Mouse (Mus musculus): ENCODE results near the gene Tecpr2.

Gene Tecpr2

DNA sequence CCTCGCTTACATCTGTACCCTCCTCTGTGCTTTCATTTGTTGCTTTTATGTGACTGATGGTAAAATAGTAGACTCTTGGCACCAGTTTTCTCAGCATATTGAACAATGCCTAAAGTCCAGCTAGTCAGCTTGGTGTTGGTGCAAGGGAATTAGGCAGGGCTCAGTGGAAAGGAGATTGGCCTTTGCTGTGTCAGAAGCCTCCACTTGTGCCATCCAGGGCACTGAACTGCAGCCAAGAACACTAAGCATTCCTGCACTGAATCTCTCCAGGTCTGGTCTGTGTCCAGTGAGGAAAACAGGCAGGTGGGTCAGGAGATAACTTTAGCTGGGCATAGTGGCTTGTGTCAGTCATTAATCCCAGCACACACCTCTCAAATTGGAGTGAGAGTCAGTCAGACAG lies 60.3 kb downstream of the Tecpr2 start:
- DNase-seq, result no peak

DNA sequence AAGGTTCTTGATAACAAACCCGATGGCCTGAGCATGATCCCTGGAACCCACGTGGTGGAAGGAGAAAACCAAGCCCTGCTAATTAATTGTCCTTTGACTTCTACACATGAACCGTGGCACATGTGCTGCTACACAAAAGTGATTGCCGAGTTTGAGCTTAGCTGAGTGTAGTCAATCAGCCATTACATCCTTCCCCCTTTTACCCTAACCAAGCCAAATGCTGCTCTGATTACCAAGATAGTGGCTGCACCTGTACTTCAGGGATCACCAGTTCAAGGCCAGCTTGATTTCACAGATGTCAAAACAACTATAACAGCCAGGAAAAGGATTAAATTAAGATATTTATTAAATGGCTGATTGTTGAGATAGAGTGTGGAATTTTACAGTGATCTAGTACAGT lies 61.1 kb downstream of the Tecpr2 start:
- no peak for DNase-seq

DNA sequence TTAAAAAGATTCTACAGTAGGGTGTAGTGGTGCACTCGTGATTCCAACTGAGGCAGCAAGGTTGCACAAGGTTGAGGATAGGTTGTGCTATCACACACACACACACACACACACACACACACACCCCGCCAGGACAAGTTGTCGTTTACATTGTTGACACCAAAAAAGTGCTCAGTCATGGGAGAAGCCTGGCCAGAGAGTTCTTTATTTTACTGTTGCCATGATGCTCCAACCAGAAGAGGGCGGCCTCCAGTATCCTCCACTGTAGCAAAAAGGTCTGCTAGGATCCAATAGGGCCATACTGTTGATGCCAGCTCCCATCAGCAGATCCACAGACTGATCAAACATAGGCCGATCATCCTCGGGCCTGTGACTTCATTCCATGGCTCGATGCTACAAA lies 62.2 kb downstream of the Tecpr2 start:
- DNase-seq, result no peak

DNA sequence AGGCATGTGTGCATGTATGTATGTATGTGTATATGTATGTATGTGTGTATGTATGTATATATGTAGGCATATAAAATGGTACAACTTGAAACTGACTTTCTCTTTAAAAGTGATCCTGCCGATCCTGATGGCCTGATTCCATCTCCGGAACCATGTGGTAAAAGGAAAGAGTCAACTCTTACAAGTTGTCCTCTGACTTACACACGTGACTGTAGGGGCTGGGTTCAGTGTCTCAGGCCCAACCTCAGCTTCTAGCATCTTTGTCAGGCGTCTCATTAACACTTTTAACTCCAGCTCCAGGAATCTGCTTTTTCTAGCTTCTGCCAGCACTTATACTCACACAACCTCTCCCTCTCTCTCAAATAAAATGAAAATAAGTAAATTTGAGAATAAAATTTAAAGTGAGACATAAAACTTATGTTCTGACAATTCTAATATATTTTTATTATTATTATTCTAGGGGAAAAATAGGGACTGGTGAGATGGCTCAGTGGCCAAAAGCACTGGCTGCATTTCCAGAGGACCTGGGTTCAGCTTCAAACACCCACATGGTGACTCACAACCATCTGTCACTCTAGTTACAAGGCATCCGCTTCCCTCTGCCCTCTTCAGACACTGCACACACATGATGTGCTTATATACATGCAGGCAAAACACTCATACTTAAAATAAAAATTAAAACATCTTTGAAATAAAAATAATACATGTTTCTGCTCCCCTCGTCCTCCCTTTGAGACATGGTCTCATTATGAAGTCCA lies 63.7 kb downstream of the Tecpr2 start:
- DNase-seq, result no peak

DNA sequence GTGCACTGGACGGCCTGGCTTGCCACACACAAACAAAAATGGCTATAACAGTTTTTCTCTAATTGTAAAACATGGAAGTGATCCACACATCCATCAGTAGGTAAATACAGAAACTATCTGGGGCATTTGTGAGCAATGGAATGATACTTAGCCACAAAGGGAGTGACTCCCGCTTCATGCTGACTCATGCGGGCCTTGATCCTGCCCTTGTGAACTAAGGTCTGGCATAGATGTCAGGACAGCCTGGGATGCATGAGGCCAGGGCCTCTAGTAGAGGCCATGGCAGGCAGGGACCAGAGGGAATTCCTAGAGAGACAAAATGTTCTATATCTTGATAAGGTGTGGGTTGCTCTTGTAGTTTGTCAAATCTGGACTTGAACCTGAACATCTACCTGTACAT lies 64.4 kb downstream of the Tecpr2 start:
- DNase-seq, result no peak

DNA sequence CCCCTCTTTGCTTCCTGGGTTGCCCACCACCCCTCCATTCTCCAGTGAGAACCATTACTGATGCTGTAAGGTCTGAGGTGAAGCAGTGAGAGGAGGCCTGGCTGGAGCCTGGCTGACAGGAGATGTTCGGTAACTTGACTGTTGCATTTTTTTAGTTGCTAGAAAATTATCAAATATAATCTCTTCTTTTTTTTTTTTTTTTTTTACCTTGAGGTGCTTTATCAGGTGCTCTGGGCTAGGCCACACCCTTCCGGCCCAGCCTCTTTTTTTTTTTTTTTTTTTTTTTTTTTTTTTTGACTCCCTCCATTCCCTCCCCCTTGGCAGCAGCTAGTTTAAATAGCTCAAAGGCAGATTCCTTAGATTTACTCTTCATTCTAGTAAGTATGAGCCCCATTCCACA lies 64.8 kb downstream of the Tecpr2 start:
- DNase-seq, result no peak

DNA sequence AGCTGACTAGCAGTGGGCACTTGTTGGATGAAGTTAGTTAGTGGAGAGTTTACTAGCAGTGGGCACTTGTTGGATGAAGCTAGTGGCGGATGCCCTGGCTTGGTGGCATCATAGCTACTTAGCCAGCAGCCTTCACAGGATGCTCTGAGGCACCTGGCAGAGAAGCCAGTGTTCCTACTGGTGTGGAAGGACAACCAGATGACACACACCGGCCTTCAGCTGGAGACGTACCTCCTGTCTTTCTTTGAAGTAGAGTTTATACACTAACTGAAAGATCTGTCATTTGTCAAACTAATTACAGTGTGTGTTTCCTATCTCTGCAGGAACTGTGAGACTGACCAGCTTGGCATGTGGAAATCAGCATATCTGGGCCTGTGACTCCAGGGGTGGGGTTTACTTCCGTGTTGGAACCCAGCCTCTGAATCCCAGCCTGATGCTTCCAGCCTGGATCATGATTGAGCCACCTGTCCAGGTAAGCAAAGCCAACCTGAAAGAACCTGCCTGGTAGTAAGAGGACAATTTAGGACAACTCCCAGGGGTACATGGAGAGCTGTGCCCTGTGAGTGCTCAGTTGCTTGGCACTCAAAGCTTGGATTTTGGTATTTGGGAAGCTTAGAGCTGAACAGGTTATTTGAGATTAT lies 65.4 kb downstream of the Tecpr2 start:
- no peak for DNase-seq

DNA sequence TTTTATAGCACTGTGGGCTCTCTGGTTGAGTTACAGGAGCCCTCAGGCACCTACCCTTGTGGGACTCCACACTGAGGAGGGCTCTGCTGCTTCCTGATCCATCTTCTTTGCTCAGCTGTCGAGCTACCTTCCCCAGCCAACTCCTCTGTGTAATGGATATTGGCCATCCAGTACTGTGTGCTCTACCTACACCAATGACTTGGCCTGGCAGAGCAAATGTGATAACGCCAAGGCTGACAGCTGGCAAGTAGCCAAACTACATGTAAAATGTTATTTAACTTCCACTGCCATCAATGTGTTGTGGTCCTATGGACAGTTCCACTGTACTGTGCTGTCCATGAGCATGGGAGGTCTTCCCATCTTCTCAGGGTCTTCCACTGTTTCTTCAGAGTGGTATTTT lies 72.9 kb downstream of the Tecpr2 start:
- no peak for DNase-seq

DNA sequence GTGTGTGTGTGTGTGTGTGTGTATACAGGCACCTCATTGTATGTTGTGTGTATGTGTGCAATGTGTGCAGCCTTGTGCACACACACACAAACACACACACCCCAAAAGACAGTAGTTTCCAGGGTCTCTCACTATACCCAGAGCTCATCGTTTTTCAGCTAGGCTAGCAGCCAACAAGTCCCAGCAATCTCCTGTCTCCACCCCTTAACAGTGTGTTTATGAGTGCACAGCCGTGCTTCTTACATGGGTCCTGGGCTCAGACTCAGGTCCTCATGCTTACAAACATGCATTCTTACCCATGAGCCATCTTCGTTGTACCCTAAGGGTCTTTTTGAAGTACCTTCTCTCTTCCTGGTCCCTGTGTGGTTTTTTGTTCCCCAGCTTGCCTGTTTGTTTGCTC lies 76.4 kb downstream of the Tecpr2 start:
- no peak for DNase-seq

DNA sequence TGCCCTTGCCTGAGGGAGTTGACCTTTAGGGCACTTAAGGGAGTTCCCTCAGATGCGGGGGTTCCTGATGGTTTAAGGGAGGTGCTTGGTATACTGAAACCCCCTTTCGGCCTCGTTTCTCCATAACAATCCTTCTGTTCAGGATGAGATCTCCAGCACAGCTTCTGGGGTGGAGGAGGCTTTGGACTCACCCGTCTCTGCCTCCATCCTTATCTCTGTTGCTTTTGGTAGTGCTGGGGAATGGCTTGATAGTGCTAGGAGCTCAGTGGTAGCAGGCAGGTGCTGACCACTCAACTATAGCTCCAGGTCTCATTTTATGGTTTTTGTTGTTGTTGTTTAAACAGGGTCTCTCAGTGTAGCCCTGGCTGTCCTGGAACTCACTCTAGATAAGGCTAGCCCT lies 77.0 kb downstream of the Tecpr2 start:
- DNase-seq, result no peak

DNA sequence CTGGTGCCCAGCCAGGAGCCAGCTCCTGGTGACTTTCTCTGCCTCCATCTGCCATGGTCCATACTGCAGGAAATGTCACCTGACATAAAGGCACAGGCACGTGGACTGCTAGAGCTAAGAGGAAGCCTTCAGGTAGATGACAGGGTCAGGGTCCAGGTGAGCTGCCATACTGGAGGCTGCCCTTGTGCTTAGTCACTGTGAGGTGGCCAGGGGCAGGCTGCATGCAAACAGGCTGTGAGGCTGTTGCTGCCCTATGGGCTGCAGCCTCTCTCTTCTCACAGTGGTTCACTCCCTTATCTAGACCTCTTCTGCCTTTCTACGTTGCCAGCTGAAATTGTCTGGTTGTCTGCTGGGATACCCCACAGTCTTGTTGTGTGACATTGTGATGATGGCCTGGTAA lies 78.1 kb downstream of the Tecpr2 start:
- DNase-seq, result no peak

DNA sequence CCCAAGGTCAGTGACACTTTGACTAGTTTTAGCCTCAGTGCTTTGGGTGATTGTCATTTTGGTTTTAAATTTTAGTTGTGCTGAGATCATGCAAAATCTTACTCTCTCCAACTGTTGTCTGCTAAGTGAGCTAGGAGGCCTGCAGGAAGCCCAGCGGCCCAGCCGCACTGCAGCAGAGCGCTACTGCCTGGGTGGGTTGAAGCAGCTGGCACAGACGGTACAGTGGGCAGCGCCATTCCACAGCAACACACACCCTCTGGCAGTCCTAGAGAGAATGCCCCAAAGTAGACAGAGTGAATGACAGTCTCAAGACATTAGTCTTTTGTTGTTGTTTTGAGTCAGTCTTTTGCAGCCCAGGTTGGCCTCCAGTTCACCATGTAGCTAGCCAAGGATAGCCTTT lies 81.3 kb downstream of the Tecpr2 start:
- DNase-seq, result no peak

DNA sequence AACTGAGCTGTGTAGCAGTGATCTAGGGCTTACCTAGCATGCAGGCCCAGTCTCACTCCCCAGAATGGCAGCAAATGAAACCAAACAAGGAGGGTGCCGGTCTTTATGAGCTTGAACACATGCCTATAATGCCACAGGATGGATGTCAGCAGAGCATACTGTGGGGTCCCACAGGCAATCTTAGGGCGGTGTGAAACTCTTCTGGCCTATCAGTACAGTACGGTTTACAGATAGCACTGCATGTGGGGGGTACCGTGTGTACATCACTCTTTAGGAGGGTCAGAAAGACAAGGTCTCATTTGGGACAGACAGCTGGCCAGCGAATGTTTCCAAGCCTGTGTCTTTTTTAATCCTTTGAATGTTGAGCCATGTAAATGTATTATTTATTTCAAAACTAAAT lies 82.9 kb downstream of the Tecpr2 start:
- DNase-seq, result no peak

DNA sequence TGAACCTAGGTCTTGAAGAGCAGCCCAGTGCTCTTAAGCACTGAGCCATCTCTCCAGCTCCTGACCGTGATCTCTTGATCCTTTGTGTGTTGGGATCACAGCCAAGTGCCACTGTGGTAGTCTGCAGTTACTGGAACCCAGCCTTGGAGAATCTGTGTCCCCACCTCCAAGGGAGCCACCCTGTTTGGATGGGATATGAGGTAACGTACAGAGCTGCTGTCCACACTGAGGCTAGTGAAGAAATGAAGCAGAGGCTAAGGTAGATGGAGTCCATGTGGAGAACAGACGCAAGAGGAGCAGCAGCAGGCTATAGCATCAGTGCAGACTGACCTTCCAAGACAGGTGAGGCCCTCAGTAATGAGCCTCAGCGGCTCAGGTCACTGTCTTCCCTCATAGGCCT lies 84.8 kb downstream of the Tecpr2 start:
- no peak for DNase-seq

DNA sequence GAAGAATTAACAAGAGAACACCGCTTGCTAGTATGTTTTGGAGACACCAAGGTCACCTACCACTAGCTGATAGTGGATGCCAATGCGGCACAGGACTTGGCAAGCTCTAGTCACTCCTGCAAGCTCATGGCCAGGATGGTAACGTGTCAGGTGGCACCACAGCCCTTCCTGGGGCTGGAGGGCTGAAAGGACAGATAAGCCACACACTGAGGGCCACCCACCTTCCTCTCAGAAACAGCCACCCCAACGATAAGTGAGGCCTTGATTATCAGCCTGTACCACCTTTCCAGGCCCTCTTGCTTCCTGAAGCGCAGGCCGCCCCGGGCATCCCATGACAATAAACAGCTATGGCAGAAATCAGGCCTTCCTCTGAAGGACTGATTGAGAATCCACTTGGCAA lies 85.2 kb downstream of the Tecpr2 start:
- no peak for DNase-seq

DNA sequence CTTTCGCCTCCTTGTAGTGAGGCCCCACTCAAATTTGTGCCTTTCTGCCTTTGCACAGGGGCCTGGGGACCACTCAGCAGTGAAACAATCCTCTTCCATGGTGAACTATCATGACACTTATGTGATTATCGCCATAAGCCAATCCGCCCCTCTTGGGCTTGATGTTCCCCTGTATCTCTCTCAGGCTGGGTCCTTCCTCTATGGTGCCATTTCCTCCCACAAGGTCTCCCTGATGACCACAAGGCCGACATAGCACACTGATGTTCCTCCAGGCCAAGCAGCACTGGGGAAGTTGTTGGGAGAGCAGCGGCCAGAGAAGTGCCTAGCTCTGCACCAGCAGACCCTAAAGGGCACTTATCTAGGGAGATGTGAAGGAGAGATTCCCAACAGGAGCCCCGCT lies 85.7 kb downstream of the Tecpr2 start:
- no peak for DNase-seq

DNA sequence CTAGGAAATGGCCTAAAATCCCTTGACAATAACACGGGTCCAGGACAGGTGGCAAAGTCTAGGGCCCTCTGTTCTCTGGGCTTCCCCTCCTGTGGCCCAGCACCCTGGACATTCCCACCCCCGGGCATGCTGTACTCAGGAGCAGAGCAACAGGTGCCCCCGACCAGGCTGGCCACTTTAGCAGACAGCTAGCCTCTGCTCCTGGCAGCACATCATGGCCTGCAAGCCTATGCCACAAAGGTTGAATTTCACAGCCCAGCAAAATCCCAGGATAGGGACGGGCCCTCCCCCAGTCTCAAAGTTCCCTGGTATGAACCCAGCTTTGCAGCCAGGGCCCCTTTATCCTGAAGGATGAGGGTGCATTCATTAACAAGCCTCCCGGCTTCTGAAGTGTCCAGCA lies 86.3 kb downstream of the Tecpr2 start:
- no peak for DNase-seq

DNA sequence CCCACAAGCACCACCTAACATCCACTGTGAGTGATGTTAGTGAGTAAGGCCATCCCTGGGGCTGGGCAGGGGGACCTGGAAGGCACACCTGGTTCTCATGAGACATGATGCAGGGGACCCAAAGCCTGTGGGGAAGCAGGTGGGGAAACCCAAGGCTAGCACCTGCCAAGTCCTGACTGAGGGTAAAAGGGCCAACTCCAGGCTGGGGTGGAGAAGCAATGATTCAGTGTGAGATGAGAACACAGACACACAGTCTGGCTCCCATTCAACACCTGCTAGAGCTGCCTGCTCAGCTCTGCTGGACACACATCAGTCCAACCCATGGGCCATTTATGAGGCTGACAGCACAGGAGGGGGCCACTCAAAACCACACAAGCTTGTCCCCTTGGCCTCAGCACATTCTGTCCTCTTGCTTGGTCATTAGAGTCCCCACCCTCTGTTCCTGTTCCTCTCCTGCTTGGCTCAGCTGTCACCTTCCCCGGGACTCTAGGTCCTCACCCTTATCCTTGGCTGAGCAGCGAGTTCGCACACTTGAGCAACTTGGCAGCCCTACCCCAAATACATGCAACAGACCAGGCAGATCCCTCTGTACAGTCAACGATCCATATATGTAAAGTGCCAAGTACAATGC lies 86.9 kb downstream of the Tecpr2 start:
- no peak for DNase-seq

DNA sequence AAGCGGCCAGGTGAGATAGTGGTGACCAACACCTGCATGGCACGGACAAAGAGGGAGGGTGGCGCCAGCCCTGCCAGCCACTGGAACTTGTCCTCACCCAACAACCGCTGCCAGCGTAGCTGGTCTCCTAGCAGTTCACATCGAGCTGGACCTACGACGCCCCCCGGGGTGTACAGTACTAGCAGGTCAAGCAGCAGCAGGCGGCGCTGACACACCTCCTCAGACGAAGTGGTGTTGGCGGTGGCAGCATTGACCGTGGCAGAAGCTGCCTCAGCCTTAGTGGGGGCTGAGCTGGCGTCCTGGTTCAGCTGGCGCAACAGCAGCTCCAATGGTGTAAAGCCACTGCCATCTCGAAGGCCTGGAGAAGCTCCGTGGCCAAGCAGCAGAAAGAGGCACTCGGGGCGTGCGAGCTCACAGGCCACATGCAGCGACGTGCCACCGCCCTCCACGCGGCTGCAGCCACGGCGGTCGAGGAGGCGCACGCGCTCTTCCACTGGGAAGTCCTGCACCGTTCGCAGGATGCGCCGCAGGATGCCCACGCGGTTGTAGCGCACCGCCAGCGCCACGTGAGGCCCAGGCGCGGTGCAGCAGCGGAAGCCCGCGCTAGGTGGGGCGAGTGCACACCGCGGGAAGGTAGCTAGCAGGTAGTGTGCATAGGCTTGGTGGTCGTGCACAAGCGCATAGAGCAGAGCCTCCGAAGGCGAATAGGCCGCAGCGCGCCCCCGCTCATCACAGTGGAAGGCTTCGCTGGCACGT lies 87.7 kb downstream of the Tecpr2 start:
- no peak for DNase-seq

DNA sequence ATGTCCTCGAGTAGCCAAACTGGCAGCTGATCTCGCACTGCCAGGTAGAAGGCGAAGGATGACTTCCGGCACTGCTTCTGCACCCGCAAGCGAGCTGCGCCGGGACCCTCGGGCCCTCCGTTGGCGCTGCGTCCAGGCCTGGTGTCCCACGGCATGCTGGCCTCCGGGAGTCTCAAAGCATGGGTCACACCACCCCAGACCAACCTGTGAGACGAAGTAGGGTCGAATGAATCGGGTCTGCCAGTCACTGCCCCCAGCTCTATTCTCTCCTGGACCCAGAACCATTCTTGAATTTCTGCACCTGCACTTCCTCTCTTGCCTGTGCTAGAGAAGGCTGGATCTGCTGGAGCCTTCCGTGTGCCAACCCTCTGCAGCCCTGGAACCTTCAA lies 88.3 kb downstream of the Tecpr2 start:
- no peak for DNase-seq

DNA sequence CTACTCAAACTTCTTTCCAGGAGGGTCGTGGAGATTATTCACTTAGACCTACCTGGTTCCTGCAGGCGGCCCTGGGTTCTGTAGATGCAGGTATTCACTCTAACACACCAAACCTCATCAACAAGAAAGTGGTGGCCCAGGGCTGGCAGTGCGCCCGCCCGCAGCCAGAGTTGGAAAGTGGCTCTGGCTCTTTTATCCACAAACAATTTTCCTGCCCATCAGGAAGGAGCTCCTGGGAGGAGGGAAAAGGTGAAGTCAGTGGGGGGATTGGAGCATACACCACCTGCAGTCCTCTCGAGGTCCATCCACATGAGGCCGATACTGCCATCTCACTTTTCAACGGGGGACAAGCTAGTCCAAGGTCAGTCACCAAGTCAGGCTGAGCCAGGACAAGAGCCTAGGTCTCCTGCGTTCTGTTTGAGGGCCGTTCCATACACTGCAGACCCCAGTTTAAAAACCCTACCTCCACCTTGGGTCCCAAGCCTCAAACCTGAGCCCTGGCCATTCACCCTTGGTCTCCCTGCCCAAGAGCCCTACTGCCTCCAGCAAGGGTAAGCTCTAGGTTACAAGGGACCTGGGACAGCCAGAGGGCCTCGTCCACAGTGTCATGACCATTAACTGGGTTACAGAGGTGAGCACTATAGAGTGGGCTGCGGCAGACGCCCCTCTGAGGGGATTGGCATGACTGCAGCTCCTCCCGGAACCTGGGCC lies 89.0 kb downstream of the Tecpr2 start:
- no peak for DNase-seq

DNA sequence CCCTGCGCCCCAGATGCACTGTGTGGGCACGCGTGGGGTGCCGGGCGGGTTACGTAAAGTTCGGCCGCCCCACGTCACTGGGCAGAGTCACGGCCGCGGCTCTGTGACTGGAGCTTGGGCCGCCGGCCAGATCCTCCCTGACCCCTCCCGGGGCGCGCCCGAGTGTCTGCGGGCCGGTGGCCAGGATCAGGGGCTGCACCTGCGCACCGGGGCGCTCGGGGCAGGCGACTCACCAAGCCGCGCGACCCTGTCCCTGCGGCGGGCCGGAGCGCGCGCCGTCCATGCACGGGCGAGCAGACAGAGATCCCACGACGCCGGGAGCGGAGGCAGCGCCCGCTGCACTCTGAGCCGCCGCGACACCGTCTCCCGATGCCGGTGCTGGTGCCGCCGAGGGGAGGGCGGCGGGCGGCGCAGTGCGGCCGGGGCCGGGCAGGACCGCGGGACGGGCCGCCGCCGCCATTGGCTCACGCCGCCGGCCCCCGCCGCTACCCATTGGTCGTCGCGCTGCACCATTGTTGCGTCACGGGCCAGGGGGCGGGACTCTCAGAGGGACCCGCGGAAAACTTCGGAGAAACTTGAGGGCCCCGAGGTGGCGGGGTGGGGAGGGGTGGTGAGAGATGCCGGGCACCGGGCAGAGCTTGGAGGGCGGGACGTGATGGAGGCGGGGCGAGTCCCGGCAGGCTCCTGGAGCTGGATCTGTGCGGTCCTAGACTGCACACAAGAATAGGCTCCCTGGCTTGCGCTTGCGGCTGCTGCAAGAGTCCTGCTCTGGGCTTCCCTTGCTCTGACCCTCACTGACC lies 89.7 kb downstream of the Tecpr2 start, which contains the start of gene Ankrd9:
Gene Ankrd9, minus strand, starts transcription at position 434 of the 800 bp plus-strand sequence.
- DNase-seq, result peak; percentile 99
